Mouse (Mus musculus) lung, embryonic 14.5 days (tissue): Measurements from ENCODE around the gene BC017158. TPM values are rescaled to one million over a fixed set of nuclear protein-coding genes. Genes with fewer than 3 reads are reported as not detected.

Experiments
- ATAC-seq: fragments of 200-750 bp; cut with Nextera tagmentation; 2 replicates; pipeline ENCODE4 v1.8.0; 2017; ENCODE audit warnings: mild to moderate bottlenecking, moderate TSS enrichment, moderate library complexity; ENCODE audit not compliant: insufficient read depth
- DNase-seq: peaks from one replicate; pipeline ENCODE4 v3.0.0-alpha.2; 2015
- H3K27ac ChIP-seq: fragments of 300-500 bp; sonication (generic); 2 replicates; pipeline ENCODE4 v1.5.1; 2014; ENCODE audit warnings: low read depth, mild to moderate bottlenecking, moderate library complexity
- H3K27me3 ChIP-seq: fragments of 300-500 bp; sonication (generic); 2 replicates; pipeline ENCODE4 v1.6.1; 2014; ENCODE audit warnings: low read length, control low read depth; ENCODE audit not compliant: insufficient read depth
- H3K36me3 ChIP-seq: fragments of 300-500 bp; sonication (generic); 2 replicates; pipeline ENCODE4 v1.6.1; 2014; ENCODE audit warnings: control low read depth; ENCODE audit not compliant: insufficient read depth
- H3K4me1 ChIP-seq: fragments of 300-500 bp; sonication (generic); 2 replicates; pipeline ENCODE4 v1.6.1; 2014; ENCODE audit warnings: antibody characterized with exemption, control low read depth; ENCODE audit not compliant: insufficient read depth
- H3K4me2 ChIP-seq: fragments of 300-500 bp; sonication (generic); 2 replicates; pipeline ENCODE4 v1.6.1; 2014; ENCODE audit warnings: mild to moderate bottlenecking
- H3K4me3 ChIP-seq: fragments of 300-500 bp; sonication (generic); 2 replicates; pipeline ENCODE4 v1.5.1; 2014; ENCODE audit warnings: low read depth, low read length
- H3K9ac ChIP-seq: fragments of 300-500 bp; sonication (generic); 2 replicates; pipeline ENCODE4 v1.6.1; 2014
- H3K9me3 ChIP-seq: fragments of 300-500 bp; sonication (generic); 2 replicates; pipeline ENCODE4 v1.6.1; 2016; ENCODE audit warnings: low read depth, low read length, control low read depth
- CTCF ChIP-seq: IDR thresholded peaks from 2 replicates; pipeline ENCODE4 v1.5.1; 2016; ENCODE audit warnings: antibody characterized with exemption, low read depth
- WGBS: fragments of 180-500 bp; shearing (Covaris S2); extraction: QIAGEN DNeasy Blood & Tissue Kit; methylation state at CpG from one replicate; pipeline ENCODE4 v1.1.7; 2014; 5-methylcytosine and 5-hydroxymethylcytosine counted together
- polyA plus RNA-seq: library from polyadenylated mRNA; unstranded; fragments of >200 nt; fragmentation: Nextera tagmentation; extraction: Ambion mirVana; gene quantifications from 2 replicates; pipeline ENCODE4 v1.2.1, GENCODE M21; 2014

The BC017158 gene
- polyA plus RNA-seq, 1 experiment from 2014 or later = 40.4 TPM

- DNase-seq (no peak), ATAC-seq (no peak)
- H3K4me2 ChIP-seq = no peak within 1 kb of the TSS
- no peak within 1 kb of the TSS for H3K4me3 ChIP-seq
- H3K27me3 ChIP-seq = no peaks in the 10 kb centered on the region
- H3K4me1 ChIP-seq = no peaks in the 10 kb centered on the region
- no peak within 1 kb of the TSS for H3K27ac ChIP-seq
- no peaks in the 10 kb centered on the region for H3K9me3 ChIP-seq
- WGBS = 80% methylated on average over 6 of the region's 6 CpGs
- 0 out of 2 replicates have a peak, but pooled peaks cover 3% of the 10 kb centered on the region for H3K36me3 ChIP-seq
- no peak for TF ChIP-seq CTCF
- H3K9ac ChIP-seq = no peak within 1 kb of the TSS
Measured at GRCm38 (mm10) chr7:128265411-128265810, 32.6 kb downstream of the BC017158 start, which contains the start of gene Slc5a2. TSS of gene Slc5a2 (plus strand) at chr7:128265657.

GRCm38 (mm10) chr7:128256783-128257334, 41.1 kb downstream of the BC017158 start:
- H3K4me3 ChIP-seq = no peak overlapping the region
- peaks cover 6% of the 10 kb centered on the region; the same call in 1 of the 2 replicates for H3K4me1 ChIP-seq
- no peak overlapping the region for H3K27ac ChIP-seq
- peaks cover 26% of the 10 kb centered on the region for H3K36me3 ChIP-seq
- H3K27me3 ChIP-seq = no peaks in the 10 kb centered on the region
- DNase-seq = peak; percentile 45
- no peaks in the 10 kb centered on the region for H3K9me3 ChIP-seq
- no peak overlapping the region for H3K9ac ChIP-seq
- H3K4me2 ChIP-seq = no peak overlapping the region
- TF ChIP-seq CTCF = no peak
- 20% methylated on average over 5 of the region's 5 CpGs for WGBS
- ATAC-seq = 0 out of 2 replicates have a peak, but pooled peaks have one; percentile 33

GRCm38 (mm10) chr7:128255757-128256156, 42.2 kb downstream of the BC017158 start:
- Histone ChIP-seq H3K4me3 (no peak overlapping the region), H3K4me2 (no peak overlapping the region), H3K27me3 (no peaks in the 10 kb centered on the region), H3K36me3 (peaks cover 36% of the 10 kb centered on the region), H3K9ac (no peak overlapping the region), H3K9me3 (no peaks in the 10 kb centered on the region), H3K27ac (no peak overlapping the region), H3K4me1 (peaks cover 6% of the 10 kb centered on the region; the same call in 1 of the 2 replicates)
- 86% methylated on average over 5 of the region's 5 CpGs for WGBS
- DNase-seq = no peak
- no peak for TF ChIP-seq CTCF
- ATAC-seq = no peak

- Histone ChIP-seq H3K27ac (no peak overlapping the region), H3K9me3 (no peaks in the 10 kb centered on the region), H3K4me1 (peaks cover 9% of the 10 kb centered on the region), H3K4me2 (no peak overlapping the region), H3K4me3 (no peak overlapping the region), H3K9ac (no peak overlapping the region), H3K27me3 (no peaks in the 10 kb centered on the region), H3K36me3 (peaks cover 44% of the 10 kb centered on the region)
- no peak for DNase-seq
- WGBS = 48% methylated on average over 2 of the region's 2 CpGs
- TF ChIP-seq CTCF = no peak
- no peak for ATAC-seq
Measured at GRCm38 (mm10) chr7:128254978-128255377, 43.0 kb downstream of the BC017158 start.

GRCm38 (mm10) chr7:128252609-128253008, 45.4 kb downstream of the BC017158 start:
- H3K36me3 ChIP-seq = peaks cover 55% of the 10 kb centered on the region
- H3K4me3 ChIP-seq = peak overlapping the region; percentile 17
- no peaks in the 10 kb centered on the region for H3K27me3 ChIP-seq
- peaks cover 9% of the 10 kb centered on the region for H3K4me1 ChIP-seq
- H3K9ac ChIP-seq = peak overlapping the region; percentile 32
- no peak overlapping the region for H3K27ac ChIP-seq
- ATAC-seq (0 out of 2 replicates have a peak, but pooled peaks have one; percentile 19), DNase-seq (peak; percentile 63)
- peak overlapping the region; percentile 52 for H3K4me2 ChIP-seq
- TF ChIP-seq CTCF = no peak
- 11% methylated on average over 24 of the region's 24 CpGs for WGBS
- H3K9me3 ChIP-seq = no peaks in the 10 kb centered on the region

GRCm38 (mm10) chr7:128251946-128252345, 46.0 kb downstream of the BC017158 start:
- Histone ChIP-seq H3K4me2 (peak overlapping the region; percentile 52), H3K4me3 (peak overlapping the region; percentile 17; the same call in 1 of the 2 replicates), H3K4me1 (peaks cover 9% of the 10 kb centered on the region), H3K27ac (no peak overlapping the region), H3K9me3 (no peaks in the 10 kb centered on the region), H3K27me3 (no peaks in the 10 kb centered on the region), H3K36me3 (peaks cover 55% of the 10 kb centered on the region), H3K9ac (peak overlapping the region; percentile 32; the same call in 1 of the 2 replicates)
- WGBS = 49% methylated on average over 12 of the region's 12 CpGs
- ATAC-seq (no peak), DNase-seq (no peak)
- TF ChIP-seq CTCF = no peak

GRCm38 (mm10) chr7:128249998-128250397, 48.0 kb downstream of the BC017158 start:
- H3K4me2 ChIP-seq = no peak overlapping the region
- ATAC-seq = no peak
- no peak overlapping the region for H3K4me3 ChIP-seq
- no peak for TF ChIP-seq CTCF
- 82% methylated on average over 5 of the region's 5 CpGs for WGBS
- H3K27me3 ChIP-seq = no peaks in the 10 kb centered on the region
- H3K9ac ChIP-seq = no peak overlapping the region
- H3K4me1 ChIP-seq = peaks cover 13% of the 10 kb centered on the region
- peaks cover 58% of the 10 kb centered on the region for H3K36me3 ChIP-seq
- DNase-seq = no peak
- H3K9me3 ChIP-seq = no peaks in the 10 kb centered on the region
- no peak overlapping the region for H3K27ac ChIP-seq
